Mouse (Mus musculus) intestine, embryonic 14.5 days (tissue): Measurements from ENCODE around the gene Eci1. TPM values are rescaled to one million over a fixed set of nuclear protein-coding genes. Genes with fewer than 3 reads are reported as not detected.

Source experiments
- ATAC-seq: fragments of 200-750 bp; cut with Nextera tagmentation; replicated peaks from 2 replicates; pipeline ENCODE4 v1.8.0; 2017; ENCODE audit warnings: low read depth, moderate number of reproducible peaks, moderate TSS enrichment, moderate library complexity; ENCODE audit not compliant: low FRiP score, low TSS enrichment
- DNase-seq: peaks from one replicate; pipeline ENCODE4 v3.0.0-alpha.2; 2018; ENCODE audit warnings: low spot score
- H3K27ac ChIP-seq: fragments of 300-500 bp; sonication (generic); 2 replicates; pipeline ENCODE4 v1.5.1; 2014; ENCODE audit warnings: low read depth, mild to moderate bottlenecking, control low read depth
- H3K27me3 ChIP-seq: fragments of 300-500 bp; sonication (generic); replicated peaks from 2 replicates; pipeline ENCODE4 v1.6.1; 2014; ENCODE audit warnings: low read length, control low read depth; ENCODE audit not compliant: control insufficient read depth, insufficient read depth
- H3K36me3 ChIP-seq: fragments of 300-500 bp; sonication (generic); 2 replicates; pipeline ENCODE4 v1.6.1; 2014; ENCODE audit warnings: low read length, control low read depth; ENCODE audit not compliant: control insufficient read depth, insufficient read depth
- H3K4me1 ChIP-seq: fragments of 300-500 bp; sonication (generic); replicated peaks from 2 replicates; pipeline ENCODE4 v1.6.1; 2014; ENCODE audit warnings: low read length, control low read depth, mixed read lengths; ENCODE audit not compliant: control insufficient read depth, insufficient read depth
- H3K4me2 ChIP-seq: fragments of 300-500 bp; sonication (generic); 2 replicates; pipeline ENCODE4 v1.6.1; 2014; ENCODE audit warnings: low read length
- H3K4me3 ChIP-seq: fragments of 300-500 bp; sonication (generic); 2 replicates; pipeline ENCODE4 v1.5.1; 2014; ENCODE audit warnings: low read depth, low read length, control low read depth, mixed read lengths
- H3K9ac ChIP-seq: fragments of 300-500 bp; sonication (generic); 2 replicates; pipeline ENCODE4 v1.6.1; 2014; ENCODE audit warnings: mild to moderate bottlenecking, low read length
- H3K9me3 ChIP-seq: fragments of 300-500 bp; sonication (generic); 2 replicates; pipeline ENCODE4 v1.6.1; 2016; ENCODE audit warnings: low read length, control low read depth; ENCODE audit not compliant: control insufficient read depth
- WGBS: fragments of 180-500 bp; shearing (Covaris S2); extraction: QIAGEN DNeasy Blood & Tissue Kit; methylation state at CpG from one replicate; pipeline ENCODE4 v1.1.7; 2014; 5-methylcytosine and 5-hydroxymethylcytosine counted together
- polyA plus RNA-seq: library from polyadenylated mRNA; unstranded; fragments of >200 nt; fragmentation: Nextera tagmentation; extraction: Ambion mirVana; gene quantifications from 2 replicates; pipeline ENCODE4 v1.2.1, GENCODE M21; 2014

Eci1 gene
- polyA plus RNA-seq, 1 experiment from 2014 or later: 104 TPM

DNA sequence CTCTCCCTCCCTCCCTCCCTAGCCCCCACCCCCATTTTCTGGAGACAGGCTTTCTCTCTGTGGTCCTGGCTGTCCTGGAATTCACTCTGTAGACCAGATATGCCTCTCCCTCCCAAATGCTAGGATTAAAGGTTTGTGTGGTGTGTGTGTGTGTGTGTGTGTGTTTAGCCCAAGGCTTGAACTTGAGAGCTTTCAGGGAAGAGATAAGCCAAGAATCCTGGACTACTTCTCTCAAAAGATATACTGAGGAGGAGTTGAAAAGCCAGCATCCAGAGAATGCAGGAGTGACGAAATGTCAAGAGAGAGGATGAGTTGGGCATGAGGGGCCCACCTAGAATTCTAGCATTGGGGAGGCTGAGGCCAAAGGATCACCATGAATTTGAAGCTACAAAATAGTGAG lies 36.5 kb downstream of the Eci1 start:
- DNase-seq (no peak), ATAC-seq (no peak)
- H3K27ac ChIP-seq: no peak overlapping the region
- no peaks in the 10 kb centered on the region for H3K27me3 ChIP-seq
- 96% methylated on average over 1 of the region's 1 CpGs for WGBS
- no peak overlapping the region for H3K4me2 ChIP-seq
- no peak overlapping the region for H3K4me3 ChIP-seq
- no peak overlapping the region for H3K9ac ChIP-seq
- H3K9me3 ChIP-seq: no peaks in the 10 kb centered on the region
- no peaks in the 10 kb centered on the region for H3K36me3 ChIP-seq
- no peaks in the 10 kb centered on the region for H3K4me1 ChIP-seq

DNA sequence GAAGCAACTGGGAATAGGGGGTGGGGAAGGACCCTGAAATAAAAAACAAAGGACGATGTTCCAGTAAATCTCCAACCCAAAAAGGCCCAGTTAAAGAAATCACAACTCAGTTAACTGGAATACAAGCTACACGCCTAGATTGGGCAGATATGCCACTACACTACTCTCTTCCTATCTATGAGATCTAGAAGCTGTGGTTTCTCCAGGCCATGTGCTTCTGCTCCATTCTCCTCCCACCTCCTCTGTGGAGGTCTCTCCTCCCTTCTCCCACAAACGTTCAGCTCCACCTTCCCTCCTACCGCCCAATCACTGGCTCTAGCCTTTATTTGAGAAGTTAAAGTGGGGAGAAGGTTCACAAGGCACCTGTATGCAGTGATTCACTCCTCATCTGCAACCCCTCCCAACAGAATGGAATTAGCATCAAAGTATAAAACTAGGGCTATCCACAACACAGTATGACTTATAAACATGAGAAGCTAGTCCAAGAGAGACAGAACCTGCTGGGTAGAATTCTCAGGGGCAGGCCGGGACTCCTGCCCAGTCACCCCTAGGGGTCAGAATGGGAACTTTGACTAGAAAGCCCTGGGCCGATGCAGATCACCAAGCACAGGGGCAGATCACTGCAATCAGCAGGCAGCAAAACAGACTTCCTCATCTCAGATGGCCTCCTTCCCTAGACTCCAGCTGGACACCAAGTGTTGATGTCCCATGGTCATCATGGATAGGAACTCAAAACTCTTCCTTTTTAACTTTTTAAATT lies 37.1 kb downstream of the Eci1 start:
- ATAC-seq: no peak

DNA sequence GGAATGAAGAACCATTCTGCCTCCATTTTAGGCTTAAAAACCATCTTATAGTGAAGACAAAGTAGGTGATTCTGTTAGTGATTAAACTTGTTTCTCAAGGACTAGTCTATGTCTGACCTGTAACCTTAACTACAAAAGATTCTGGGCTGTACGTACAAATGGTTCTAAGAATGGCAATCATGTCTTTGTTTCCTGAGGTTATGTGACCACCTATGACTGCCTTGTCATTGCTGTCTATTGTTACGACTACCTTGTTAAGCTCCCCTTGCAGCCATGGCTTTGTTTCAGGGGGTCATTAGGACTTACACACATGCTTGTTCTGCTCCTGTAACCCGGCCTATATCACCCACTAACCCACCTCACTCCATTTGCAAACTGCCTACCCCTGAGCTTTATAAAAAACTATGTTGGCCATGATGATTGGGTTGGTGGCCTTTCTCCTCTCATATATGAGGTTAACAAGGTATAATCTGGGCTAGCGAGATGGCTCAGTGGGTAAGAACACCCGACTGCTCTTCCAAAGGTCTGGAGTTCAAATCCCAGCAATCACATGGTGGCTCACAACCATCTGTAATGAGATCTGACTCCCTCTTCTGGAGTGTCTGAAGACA lies 42.3 kb downstream of the Eci1 start:
- no peak overlapping the region for H3K27ac ChIP-seq
- peaks cover 22% of the 10 kb centered on the region for H3K4me1 ChIP-seq
- H3K4me3 ChIP-seq: no peak overlapping the region
- WGBS: 93% methylated on average over 5 of the region's 5 CpGs
- H3K27me3 ChIP-seq: no peaks in the 10 kb centered on the region
- DNase-seq (no peak), ATAC-seq (no peak)
- no peak overlapping the region for H3K4me2 ChIP-seq
- H3K9ac ChIP-seq: no peak overlapping the region
- H3K9me3 ChIP-seq: no peaks in the 10 kb centered on the region
- peaks cover 7% of the 10 kb centered on the region for H3K36me3 ChIP-seq

More for the DNA sequence above, 37.1 kb downstream of the Eci1 start:
- no peak for DNase-seq
- Histone ChIP-seq H3K27ac (no peak overlapping the region), H3K9ac (no peak overlapping the region), H3K4me3 (no peak overlapping the region), H3K36me3 (no peaks in the 10 kb centered on the region), H3K4me2 (no peak overlapping the region), H3K27me3 (no peaks in the 10 kb centered on the region), H3K4me1 (no peaks in the 10 kb centered on the region), H3K9me3 (no peaks in the 10 kb centered on the region)
- WGBS: 53% methylated on average over 6 of the region's 6 CpGs

DNA sequence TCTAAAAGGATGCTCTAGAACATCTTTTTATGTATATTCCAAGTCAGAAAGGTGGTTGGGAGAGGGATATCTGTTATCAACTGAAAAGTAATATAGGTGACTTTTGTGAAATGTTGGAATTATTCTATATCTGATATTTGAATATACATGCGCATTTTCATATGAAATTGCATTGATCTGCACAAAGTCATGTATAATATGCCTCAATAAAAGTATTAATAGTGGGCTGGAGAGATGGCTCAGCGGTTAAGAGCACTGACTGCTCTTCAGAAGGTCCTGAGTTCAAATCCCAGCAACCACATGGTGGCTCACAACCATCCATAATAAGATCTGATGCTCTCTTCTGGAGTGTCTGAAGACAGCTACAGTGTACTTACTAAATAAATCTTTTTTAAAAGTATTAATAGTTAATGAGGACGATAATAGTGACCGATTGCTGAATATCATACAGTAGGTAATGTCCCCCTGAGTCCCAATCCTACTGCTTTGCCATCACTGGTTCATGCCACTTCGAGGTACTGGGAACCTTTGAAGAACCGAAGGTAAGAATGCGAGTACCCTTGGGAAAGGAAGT lies 43.0 kb downstream of the Eci1 start:
- no peak for ATAC-seq
- Histone ChIP-seq H3K4me2 (peak overlapping the region; percentile 97), H3K9ac (peak overlapping the region; percentile 85), H3K4me1 (peaks cover 22% of the 10 kb centered on the region), H3K27me3 (no peaks in the 10 kb centered on the region), H3K27ac (peak overlapping the region; percentile 71), H3K4me3 (peak overlapping the region; percentile 91), H3K9me3 (no peaks in the 10 kb centered on the region), H3K36me3 (peaks cover 13% of the 10 kb centered on the region)
- 16% methylated on average over 7 of the region's 7 CpGs for WGBS
- no peak for DNase-seq

DNA sequence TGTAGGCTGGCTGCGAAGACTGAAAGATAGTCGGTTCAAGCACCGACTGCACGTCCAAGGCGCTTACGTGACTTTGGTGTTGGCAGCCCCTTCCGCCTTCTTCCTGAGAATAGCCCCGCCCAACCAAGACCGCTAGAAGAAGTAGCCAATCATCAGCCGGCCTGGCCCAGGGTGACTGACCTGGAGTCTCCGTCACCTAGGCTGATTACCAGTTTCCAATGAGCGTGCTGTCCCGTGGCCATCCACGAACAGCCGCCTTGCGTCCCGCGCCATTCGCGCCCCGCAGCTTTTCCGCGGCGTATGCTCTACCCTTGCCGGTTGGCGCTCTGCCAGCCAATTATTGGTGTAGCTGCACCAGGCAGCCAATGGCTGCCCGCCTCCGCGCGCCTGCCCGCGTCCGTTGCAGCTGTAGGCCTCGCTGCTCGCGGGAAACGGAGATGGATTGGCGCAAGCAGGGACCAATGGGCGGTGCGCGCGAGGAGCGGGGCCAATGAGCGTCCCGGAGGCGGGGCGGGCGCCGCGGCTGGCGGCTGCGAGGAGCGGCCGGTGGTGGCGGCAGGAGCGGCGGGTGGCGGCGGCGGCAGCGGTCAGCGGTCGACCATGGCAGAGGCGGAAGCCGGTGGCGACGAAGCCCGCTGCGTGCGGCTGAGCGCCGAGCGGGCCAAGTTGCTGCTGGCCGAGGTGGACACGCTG lies 43.6 kb downstream of the Eci1 start, which contains the start of the genes E4f1 and Pgp:
E4f1 (minus strand) TSS at position 404 of the 693 bp plus-strand sequence.
Pgp (plus strand) TSS at position 483 of the 693 bp plus-strand sequence.
- DNase-seq: peak; percentile 98
- Histone ChIP-seq H3K4me2 (peak within 1 kb of the TSS; percentile 97), H3K27ac (peak within 1 kb of the TSS; percentile 71), H3K4me3 (peak within 1 kb of the TSS; percentile 91), H3K27me3 (no peaks in the 10 kb centered on the region), H3K36me3 (peaks cover 19% of the 10 kb centered on the region), H3K4me1 (peaks cover 22% of the 10 kb centered on the region), H3K9me3 (no peaks in the 10 kb centered on the region), H3K9ac (peak within 1 kb of the TSS; percentile 85)
- WGBS: under 1% methylated on average over 72 of the region's 75 CpGs
- ATAC-seq: peak; percentile 96

DNA sequence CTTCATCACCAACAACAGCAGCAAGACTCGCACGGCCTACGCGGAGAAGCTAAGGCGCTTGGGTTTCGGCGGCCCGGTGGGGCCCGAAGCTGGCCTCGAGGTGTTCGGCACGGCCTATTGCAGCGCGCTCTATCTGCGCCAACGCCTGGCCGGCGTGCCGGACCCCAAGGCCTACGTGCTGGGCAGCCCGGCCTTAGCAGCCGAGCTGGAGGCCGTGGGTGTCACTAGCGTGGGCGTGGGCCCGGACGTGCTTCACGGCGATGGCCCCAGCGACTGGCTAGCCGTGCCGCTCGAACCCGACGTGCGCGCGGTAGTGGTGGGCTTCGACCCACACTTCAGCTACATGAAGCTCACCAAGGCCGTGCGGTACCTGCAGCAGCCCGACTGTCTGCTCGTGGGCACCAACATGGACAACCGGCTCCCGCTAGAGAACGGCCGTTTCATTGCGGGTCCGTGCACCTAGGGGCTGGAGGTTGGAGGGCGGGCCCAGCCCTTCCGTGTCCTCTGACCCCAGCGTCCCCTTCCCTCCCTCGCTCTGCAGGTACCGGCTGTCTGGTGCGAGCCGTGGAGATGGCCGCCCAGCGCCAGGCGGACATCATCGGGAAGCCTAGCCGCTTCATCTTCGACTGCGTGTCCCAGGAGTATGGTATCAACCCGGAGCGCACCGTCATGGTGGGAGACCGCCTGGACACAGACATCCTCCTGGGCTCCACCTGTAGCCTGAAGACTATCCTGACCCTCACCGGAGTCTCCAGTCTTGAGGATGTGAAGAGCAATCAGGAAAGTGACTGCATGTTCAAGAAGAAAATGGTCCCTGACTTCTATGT lies 44.5 kb downstream of the Eci1 start:
- peak overlapping the region; percentile 91 for H3K4me3 ChIP-seq
- peak overlapping the region; percentile 85 for H3K9ac ChIP-seq
- H3K4me1 ChIP-seq: peaks cover 22% of the 10 kb centered on the region
- peak overlapping the region; percentile 71 for H3K27ac ChIP-seq
- peak; percentile 65 for DNase-seq
- H3K36me3 ChIP-seq: peaks cover 28% of the 10 kb centered on the region
- WGBS: 2% methylated on average over 64 of the region's 68 CpGs
- peak; percentile 20 for ATAC-seq
- H3K4me2 ChIP-seq: peak overlapping the region; percentile 97
- no peaks in the 10 kb centered on the region for H3K9me3 ChIP-seq
- H3K27me3 ChIP-seq: no peaks in the 10 kb centered on the region

DNA sequence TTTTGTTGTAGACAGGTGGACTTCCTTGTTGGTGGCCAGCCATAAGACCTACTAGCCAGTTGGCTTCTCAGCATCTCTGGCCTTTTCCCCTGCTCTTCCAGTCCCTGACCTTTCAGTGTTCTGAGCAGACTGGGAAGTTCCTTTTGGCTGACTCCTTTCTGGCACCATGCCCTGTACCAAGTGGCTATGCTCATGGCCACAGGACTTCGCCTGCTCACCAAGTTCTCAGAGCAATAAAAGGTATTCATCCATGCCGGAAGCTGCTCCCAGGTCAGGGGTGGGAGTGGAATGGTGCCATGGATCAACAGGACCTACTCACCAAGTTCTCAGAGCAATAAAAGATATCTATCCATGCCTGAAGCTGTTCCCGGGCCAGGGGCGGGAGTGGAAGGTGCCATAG lies 46.1 kb downstream of the Eci1 start:
- Histone ChIP-seq H3K27ac (peak overlapping the region; percentile 40; the same call in 1 of the 2 replicates), H3K27me3 (no peaks in the 10 kb centered on the region), H3K9me3 (no peaks in the 10 kb centered on the region), H3K9ac (no peak overlapping the region; the same call in 1 of the 2 replicates), H3K36me3 (peaks cover 44% of the 10 kb centered on the region), H3K4me1 (peaks cover 22% of the 10 kb centered on the region), H3K4me2 (peak overlapping the region; percentile 97), H3K4me3 (no peak overlapping the region)
- no peak for ATAC-seq
- no peak for DNase-seq
- WGBS: 75% methylated on average over 4 of the region's 4 CpGs
